Mouse (Mus musculus): ENCODE measurements at regions not wholly inside any gene's neighbourhood (a gene's known extent, or its start where the extent isn't known, plus 50 kb on each side); places are given as distances from the start of the nearest gene placed in this dataset.

DNA sequence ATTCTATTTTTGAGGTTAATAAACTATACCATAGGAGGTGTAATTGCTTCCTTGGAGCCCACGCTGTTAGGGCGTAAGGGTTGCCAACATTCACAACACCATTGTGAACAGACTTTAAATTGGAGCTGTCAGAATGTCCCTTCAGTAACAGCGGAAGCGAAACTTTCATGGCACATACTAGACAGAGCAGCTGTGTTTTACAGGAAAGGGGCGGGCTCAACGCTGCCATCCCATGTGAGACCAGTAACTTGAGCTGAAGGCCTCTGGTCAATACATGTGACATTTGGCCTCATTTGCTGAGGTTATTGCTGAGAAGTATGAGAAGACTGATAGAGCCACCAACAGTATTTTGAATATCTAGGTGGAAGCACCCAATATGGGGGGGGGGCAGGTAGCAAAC is 83.5 kb upstream of the Dock1 start:
- TF ChIP-seq EP300 (IDR thresholded peaks at IDR 0.05; ENCODE audit: low read depth in 1 of 2, low read length in 2 of 2): no peak
- TF ChIP-seq SIN3A (IDR thresholded peaks at IDR 0.05; ENCODE audit: low read length): no peak
- TF ChIP-seq ZC3H11A (IDR thresholded peaks at IDR 0.05; ENCODE audit: low read depth, low read length): no peak
- TF ChIP-seq USF2 (IDR thresholded peaks at IDR 0.05; ENCODE audit: borderline replicate concordance in 1 of 2, insufficient read depth in 1 of 2, low read depth in 1 of 2, low read length in 2 of 2): no peak
- no peak for TF ChIP-seq CTCF (IDR thresholded peaks at IDR 0.05 in 2 of 3, conservative IDR thresholded peaks at IDR 0.05 in 1 of 3; ENCODE audit: control insufficient read depth in 1 of 3, insufficient read depth in 1 of 3, low read depth in 2 of 3, low read length in 3 of 3, poor library complexity in 1 of 3, severe bottlenecking in 1 of 3)
- no peak for TF ChIP-seq GATA1 (IDR thresholded peaks at IDR 0.05; ENCODE audit: low read depth, low read length)
- no peak for TF ChIP-seq MEF2A (IDR thresholded peaks at IDR 0.05; ENCODE audit: extremely low read depth, insufficient replicate concordance, low read depth, low read length, poor library complexity, severe bottlenecking)
- no peak for TF ChIP-seq MYC (IDR thresholded peaks at IDR 0.05; ENCODE audit: low read depth, low read length)
